Mouse (Mus musculus) lung, adult 2 months (tissue): ENCODE measurements around the gene Syn2.

Experiments
- CTCF ChIP-seq: fragments of 200-500 bp; IDR thresholded peaks from 2 replicates; pipeline ENCODE4 v1.5.1; 2011; ENCODE audit warnings: mild to moderate bottlenecking, low read length, control low read depth; ENCODE audit not compliant: insufficient read depth
- POLR2A ChIP-seq: fragments of 200-500 bp; IDR thresholded peaks from 2 replicates; pipeline ENCODE4 v1.6.1; 2011; ENCODE audit warnings: low read depth, mild to moderate bottlenecking, control low read depth, low read length, borderline replicate concordance; ENCODE audit errors: extremely low read depth

- no peak for TF ChIP-seq CTCF
- no peak for TF ChIP-seq POLR2A
These were observed 76.1 kb downstream of the Syn2 start for GRCm38 (mm10) chr6:115210820-115211219.
